Mouse (Mus musculus) layer of hippocampus, adult 9-11 months (tissue): Measurements from ENCODE around the gene Ovgp1.
A peak's percentile ranks its signal among the peaks of the same experiment; 100 is the strongest.
"Not testable (repeated sequence)": the region's sequence is repeated elsewhere in the genome, so short reads cannot be mapped to it uniquely, and the experiment has no call there.

Experiments used
- DNase-seq: peaks from one replicate; pipeline ENCODE4 v3.0.0; 2022

Ovgp1 gene

GRCm38 (mm10) chr3:105973411-105973810 lies at the start of gene Ovgp1:
Gene Ovgp1, plus strand, starts transcription at chr3:105973711.
- DNase-seq: no peak

GRCm38 (mm10) chr3:105924616-105925015 lies 48.9 kb upstream of the Ovgp1 start:
- no peak for DNase-seq

- DNase-seq: no peak
These were observed 45.8 kb upstream of the Ovgp1 start for GRCm38 (mm10) chr3:105927561-105928194.

- no peak for DNase-seq
These were observed 45.3 kb upstream of the Ovgp1 start for GRCm38 (mm10) chr3:105928195-105928569.

GRCm38 (mm10) chr3:105928781-105929180 lies 44.7 kb upstream of the Ovgp1 start:
- no peak for DNase-seq

- no peak for DNase-seq
These were observed 43.7 kb upstream of the Ovgp1 start for GRCm38 (mm10) chr3:105929821-105930220.

GRCm38 (mm10) chr3:105931095-105931494 lies 42.4 kb upstream of the Ovgp1 start:
- no peak for DNase-seq

GRCm38 (mm10) chr3:105932240-105933071 lies 41.1 kb upstream of the Ovgp1 start, which contains the start of gene I830077J02Rik:
Gene I830077J02Rik, minus strand, starts transcription at chr3:105932664.
- no peak for DNase-seq

- DNase-seq: no peak
These were observed 39.6 kb upstream of the Ovgp1 start for GRCm38 (mm10) chr3:105933926-105934325.

GRCm38 (mm10) chr3:105935033-105935432 lies 38.5 kb upstream of the Ovgp1 start:
- no peak for DNase-seq

- DNase-seq: no peak
These were observed 37.4 kb upstream of the Ovgp1 start for GRCm38 (mm10) chr3:105936111-105936510.

GRCm38 (mm10) chr3:105951348-105951747 lies 22.2 kb upstream of the Ovgp1 start:
- DNase-seq: no peak

GRCm38 (mm10) chr3:105957235-105957634 lies 16.3 kb upstream of the Ovgp1 start:
- no peak for DNase-seq

GRCm38 (mm10) chr3:105958204-105958603 lies 15.3 kb upstream of the Ovgp1 start:
- no peak for DNase-seq

GRCm38 (mm10) chr3:105958974-105959580 lies 14.4 kb upstream of the Ovgp1 start, which contains the start of gene Wdr77:
Gene Wdr77, plus strand, starts transcription at chr3:105959369.
- DNase-seq: peak; percentile 96

- no peak for DNase-seq
These were observed 13.9 kb upstream of the Ovgp1 start for GRCm38 (mm10) chr3:105959585-105959984.

GRCm38 (mm10) chr3:105959999-105960398 lies 13.5 kb upstream of the Ovgp1 start, which contains the start of gene Atp5f1:
Gene Atp5f1, minus strand, starts transcription at chr3:105960099.
- no peak for DNase-seq

GRCm38 (mm10) chr3:105960700-105961099 lies 12.8 kb upstream of the Ovgp1 start:
- no peak for DNase-seq

GRCm38 (mm10) chr3:105971831-105972446 lies 1.6 kb upstream of the Ovgp1 start:
- DNase-seq: no peak

GRCm38 (mm10) chr3:105974174-105974573 lies 663 bp downstream of the Ovgp1 start:
- no peak for DNase-seq

- not testable (repeated sequence) for DNase-seq
These were observed 16.1 kb downstream of the Ovgp1 start for GRCm38 (mm10) chr3:105989611-105990010.

- DNase-seq: no peak
These were observed 18.3 kb downstream of the Ovgp1 start for GRCm38 (mm10) chr3:105991653-105992283.

- DNase-seq: no peak
These were observed 21.2 kb downstream of the Ovgp1 start for GRCm38 (mm10) chr3:105994730-105995129.
